Comparison of ENCODE assay signal across 8 mouse cellular contexts in genomic region chr4:97618668-97619373, GRCm38 (mm10).
DNase-seq lines count a peak whose midpoint lies in the region; ATAC-seq and TF ChIP-seq lines count a peak whose summit lies in the region.

No protein-coding gene starts in this region.

- ATAC-seq in heart, postnatal 0 days (ENCODE audit: insufficient read depth, low read depth): peak; percentile 63

- no peak overlapping the region for H3K4me3 ChIP-seq in heart, postnatal 0 days (ENCODE audit: low read depth, low read length)
- no peak overlapping the region for H3K4me3 ChIP-seq in olfactory bulb, adult 2 months (ENCODE audit: insufficient read depth, low read depth, low read length)

- no peak for TF ChIP-seq EP300 in heart, postnatal 0 days (IDR thresholded peaks at IDR 0.05; ENCODE audit: low read depth)

- WGBS in heart, postnatal 0 days: 21% methylated on average over 15 of the region's 15 CpGs
- 10% methylated on average over 15 of the region's 15 CpGs for WGBS in olfactory bulb, adult 2 months

- no peaks in the 10 kb centered on the region for H3K27me3 ChIP-seq in heart, postnatal 0 days (ENCODE audit: control insufficient read depth, insufficient read depth, low read length)

- no peaks in the 10 kb centered on the region for H3K9me3 ChIP-seq in heart, postnatal 0 days (replicated peaks; ENCODE audit: control insufficient read depth, low read length)

- TF ChIP-seq CTCF in heart, postnatal 0 days (IDR thresholded peaks at IDR 0.05; ENCODE audit: low read depth): peak; percentile 20; the same call in 1 of the 2 replicates
- TF ChIP-seq CTCF in olfactory bulb, adult 2 months (IDR thresholded peaks at IDR 0.05; ENCODE audit: insufficient read depth, low read depth, low read length): no peak

- peak overlapping the region; percentile 28; the same call in 1 of the 2 replicates for H3K4me2 ChIP-seq in heart, postnatal 0 days (ENCODE audit: low read depth, low read length)

- no peaks in the 10 kb centered on the region for H3K36me3 ChIP-seq in heart, postnatal 0 days (replicated peaks; ENCODE audit: control insufficient read depth, insufficient read depth, low read length)

- peak; percentile 9 for DNase-seq in adrenal gland, adult 2 months
- DNase-seq in adrenal gland, postnatal 25 days: no peak
- DNase-seq in thymus, postnatal 0 days (ENCODE audit: low spot score): peak; percentile 7
- no peak for DNase-seq in thymus, adult 18-20 months
- DNase-seq in heart, postnatal 0 days (ENCODE audit: low spot score): no peak
- DNase-seq in left cerebral cortex, adult 8-10 months (ENCODE audit: low spot score in 2 of 2): peak; percentile 47 to 73
- no peak for DNase-seq in ovary, postnatal 10 days (ENCODE audit: low spot score)

- no peak overlapping the region for H3K9ac ChIP-seq in heart, postnatal 0 days (replicated peaks; ENCODE audit: low read depth, low read length)

- no peaks in the 10 kb centered on the region for H3K4me1 ChIP-seq in heart, postnatal 0 days (ENCODE audit: control insufficient read depth, insufficient read depth)
- peaks cover 7% of the 10 kb centered on the region for H3K4me1 ChIP-seq in olfactory bulb, adult 2 months (ENCODE audit: control insufficient read depth, insufficient read depth, low read length)

- no peak overlapping the region for H3K27ac ChIP-seq in heart, postnatal 0 days (ENCODE audit: low read depth)
- H3K27ac ChIP-seq in olfactory bulb, adult 2 months (ENCODE audit: insufficient read depth, low read depth, low read length): peak overlapping the region; percentile 36

- TF ChIP-seq POLR2A in olfactory bulb, adult 2 months (IDR thresholded peaks at IDR 0.05; ENCODE audit: insufficient read depth, low read depth, low read length): no peak

Comparison
In these comparisons a context has a peak if more than half of its experiments do, and no peak if none do; other contexts are left out.
1. DNase-seq: peak in adrenal gland, adult 2 months (single experiment), thymus, postnatal 0 days (single experiment) and left cerebral cortex, adult 8-10 months (2 of 2); none in adrenal gland, postnatal 25 days (single experiment), thymus, adult 18-20 months (0 of 2), heart, postnatal 0 days (single experiment) and ovary, postnatal 10 days (single experiment).